Mouse (Mus musculus) lung, postnatal 10 days (tissue): Measurements from ENCODE around the gene Ndrg4.
"Not testable (repeated sequence)": the region's sequence is repeated elsewhere in the genome, so short reads cannot be mapped to it uniquely, and the experiment has no call there.

Source experiments
- DNase-seq: peaks from one replicate; pipeline ENCODE4 v3.0.0; 2021

The Ndrg4 gene

GRCm38 (mm10) chr8:95676631-95677030, at the start of gene Ndrg4:
Gene Ndrg4 (plus strand): TSS chr8:95676980.
- DNase-seq: no peak

- no peak for DNase-seq
Measured at GRCm38 (mm10) chr8:95632840-95633239, 43.9 kb upstream of the Ndrg4 start.

- peak; percentile 96 for DNase-seq
Measured at GRCm38 (mm10) chr8:95633262-95634062, 43.3 kb upstream of the Ndrg4 start, which contains the start of gene Gins3. Gene Gins3 (plus strand): TSS chr8:95633453.

- no peak for DNase-seq
Measured at GRCm38 (mm10) chr8:95634063-95634340, 42.8 kb upstream of the Ndrg4 start.

- DNase-seq: peak; percentile 11
Measured at GRCm38 (mm10) chr8:95644942-95645341, 31.8 kb upstream of the Ndrg4 start.

- no peak for DNase-seq
Measured at GRCm38 (mm10) chr8:95648251-95648650, 28.5 kb upstream of the Ndrg4 start.

GRCm38 (mm10) chr8:95653351-95653750, 23.4 kb upstream of the Ndrg4 start:
- DNase-seq: peak; percentile 62

- DNase-seq: no peak
Measured at GRCm38 (mm10) chr8:95655831-95656230, 20.9 kb upstream of the Ndrg4 start.

- DNase-seq: no peak
Measured at GRCm38 (mm10) chr8:95656316-95657002, 20.3 kb upstream of the Ndrg4 start.

GRCm38 (mm10) chr8:95657523-95657922, 19.3 kb upstream of the Ndrg4 start:
- no peak for DNase-seq

GRCm38 (mm10) chr8:95660334-95660882, 16.4 kb upstream of the Ndrg4 start:
- DNase-seq: no peak

- DNase-seq: no peak
Measured at GRCm38 (mm10) chr8:95661085-95661484, 15.7 kb upstream of the Ndrg4 start.

GRCm38 (mm10) chr8:95661575-95661974, 15.2 kb upstream of the Ndrg4 start:
- DNase-seq: no peak

GRCm38 (mm10) chr8:95662885-95663598, 13.7 kb upstream of the Ndrg4 start:
- DNase-seq: no peak

GRCm38 (mm10) chr8:95663599-95663949, 13.2 kb upstream of the Ndrg4 start:
- peak; percentile 11 for DNase-seq

- not testable (repeated sequence) for DNase-seq
Measured at GRCm38 (mm10) chr8:95665813-95666452, 10.8 kb upstream of the Ndrg4 start.

GRCm38 (mm10) chr8:95668163-95668958, 8.4 kb upstream of the Ndrg4 start:
- no peak for DNase-seq

GRCm38 (mm10) chr8:95669967-95670366, 6.8 kb upstream of the Ndrg4 start:
- no peak for DNase-seq

- DNase-seq: no peak
Measured at GRCm38 (mm10) chr8:95671861-95672260, 4.9 kb upstream of the Ndrg4 start.

GRCm38 (mm10) chr8:95672811-95673210, 4.0 kb upstream of the Ndrg4 start:
- DNase-seq: no peak

GRCm38 (mm10) chr8:95677591-95678023, 827 bp downstream of the Ndrg4 start:
- DNase-seq: no peak

- no peak for DNase-seq
Measured at GRCm38 (mm10) chr8:95678024-95678611, 1.3 kb downstream of the Ndrg4 start.
